Mouse (Mus musculus) heart, embryonic 16.5 days (tissue): ENCODE measurements around the gene Iqcg. TPM values are rescaled to one million over a fixed set of nuclear protein-coding genes. Genes with fewer than 3 reads are reported as not detected.

Experiments
- ATAC-seq: fragments of 200-750 bp; cut with Nextera tagmentation; replicated peaks from 2 replicates; pipeline ENCODE4 v1.8.0; 2017; ENCODE audit warnings: moderate number of reproducible peaks; ENCODE audit not compliant: insufficient read depth, low FRiP score; ENCODE audit errors: extremely low read depth
- H3K27ac ChIP-seq: fragments of 300-500 bp; sonication (generic); 2 replicates; pipeline ENCODE4 v1.5.1; 2014; ENCODE audit warnings: mild to moderate bottlenecking, low read length, control low read depth, moderate library complexity
- H3K27me3 ChIP-seq: fragments of 300-500 bp; sonication (generic); 2 replicates; pipeline ENCODE4 v1.6.1; 2014; ENCODE audit warnings: low read length, mixed read lengths; ENCODE audit not compliant: control insufficient read depth, insufficient read depth
- H3K36me3 ChIP-seq: fragments of 300-500 bp; sonication (generic); 2 replicates; pipeline ENCODE4 v1.6.1; 2014; ENCODE audit not compliant: control insufficient read depth, insufficient read depth
- H3K4me1 ChIP-seq: fragments of 300-500 bp; sonication (generic); 2 replicates; pipeline ENCODE4 v1.6.1; 2014; ENCODE audit warnings: low read length, mixed read lengths; ENCODE audit not compliant: control insufficient read depth, insufficient read depth
- H3K4me2 ChIP-seq: fragments of 300-500 bp; sonication (generic); 2 replicates; pipeline ENCODE4 v1.6.1; 2014; ENCODE audit warnings: low read depth, mild to moderate bottlenecking, control low read depth, low read length
- H3K4me3 ChIP-seq: fragments of 300-500 bp; sonication (generic); 2 replicates; pipeline ENCODE4 v1.5.1; 2014; ENCODE audit warnings: mild to moderate bottlenecking, control low read depth, low read length
- H3K9ac ChIP-seq: fragments of 300-500 bp; sonication (generic); 2 replicates; pipeline ENCODE4 v1.6.1; 2014; ENCODE audit warnings: low read length, control low read depth
- H3K9me3 ChIP-seq: fragments of 300-500 bp; sonication (generic); replicated peaks from 2 replicates; pipeline ENCODE4 v1.6.1; 2016; ENCODE audit warnings: low read length; ENCODE audit not compliant: control insufficient read depth
- WGBS: fragments of 180-500 bp; shearing (Covaris S2); extraction: QIAGEN DNeasy Blood & Tissue Kit; methylation state at CpG from one replicate; pipeline ENCODE4 v1.1.7; 2014; 5-methylcytosine and 5-hydroxymethylcytosine counted together
- polyA plus RNA-seq: library from polyadenylated mRNA; unstranded; fragments of >200 nt; fragmentation: Nextera tagmentation; extraction: Ambion mirVana; gene quantifications from 2 replicates; pipeline ENCODE4 v1.2.1, GENCODE M21; 2015

The Iqcg gene
- polyA plus RNA-seq, 1 experiment from 2014 or later: 2.9 TPM

DNA sequence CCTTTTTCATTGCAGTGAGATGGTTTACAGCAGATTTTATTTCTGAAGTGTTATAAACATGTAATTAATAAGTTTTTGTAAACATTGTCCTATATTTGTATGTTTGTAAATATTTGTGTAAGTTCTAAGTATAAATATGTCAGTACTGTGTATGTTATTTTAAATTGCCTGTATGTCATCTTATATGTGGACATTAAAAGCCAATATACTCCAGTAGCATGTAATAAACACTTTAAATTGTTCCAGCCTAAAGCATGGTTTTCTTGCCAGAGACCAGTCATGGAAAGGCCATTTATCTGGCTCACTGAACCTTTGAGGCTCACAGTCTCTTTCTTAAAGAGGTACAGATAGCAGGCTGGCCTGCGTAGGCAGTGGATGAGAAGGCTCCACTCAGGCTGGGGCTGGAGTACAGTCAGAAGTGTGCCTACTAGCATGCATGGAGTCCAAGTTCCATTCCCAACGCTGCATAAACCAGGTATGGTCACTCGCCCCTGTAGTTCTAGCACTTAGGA lies 40.6 kb downstream of the Iqcg start:
- no peak overlapping the region for H3K4me2 ChIP-seq
- H3K27ac ChIP-seq: no peak overlapping the region
- H3K9me3 ChIP-seq: no peaks in the 10 kb centered on the region
- H3K9ac ChIP-seq: no peak overlapping the region
- WGBS: 85% methylated on average over 3 of the region's 3 CpGs
- H3K4me3 ChIP-seq: no peak overlapping the region
- H3K4me1 ChIP-seq: no peaks in the 10 kb centered on the region
- no peak for ATAC-seq
- no peaks in the 10 kb centered on the region for H3K27me3 ChIP-seq
- peaks cover 25% of the 10 kb centered on the region for H3K36me3 ChIP-seq

DNA sequence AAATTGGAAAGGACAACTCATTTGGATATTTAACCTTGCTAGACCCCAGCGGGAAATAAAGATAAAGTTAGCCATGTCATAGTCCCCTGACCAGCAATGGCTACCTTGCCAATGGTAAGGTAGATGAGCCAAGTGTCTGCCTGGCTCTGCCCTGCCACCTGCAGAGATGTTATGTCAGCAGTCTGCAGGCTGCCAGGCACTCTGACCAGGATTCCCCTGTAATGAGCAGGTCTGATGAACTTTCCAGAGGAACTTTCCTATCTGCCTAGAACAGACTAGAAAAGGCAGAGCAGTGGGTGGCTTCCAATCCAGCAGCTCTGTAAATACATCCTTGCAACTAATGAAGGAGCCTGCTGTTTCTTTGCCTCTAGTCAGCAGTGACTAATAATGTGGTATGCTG lies 41.1 kb downstream of the Iqcg start:
- H3K36me3 ChIP-seq: peaks cover 28% of the 10 kb centered on the region
- H3K9me3 ChIP-seq: no peaks in the 10 kb centered on the region
- H3K27me3 ChIP-seq: no peaks in the 10 kb centered on the region
- ATAC-seq: no peak
- no peak overlapping the region for H3K27ac ChIP-seq
- no peak overlapping the region for H3K9ac ChIP-seq
- H3K4me1 ChIP-seq: no peaks in the 10 kb centered on the region
- WGBS: 88% methylated on average over 1 of the region's 1 CpGs
- H3K4me3 ChIP-seq: no peak overlapping the region
- H3K4me2 ChIP-seq: no peak overlapping the region

DNA sequence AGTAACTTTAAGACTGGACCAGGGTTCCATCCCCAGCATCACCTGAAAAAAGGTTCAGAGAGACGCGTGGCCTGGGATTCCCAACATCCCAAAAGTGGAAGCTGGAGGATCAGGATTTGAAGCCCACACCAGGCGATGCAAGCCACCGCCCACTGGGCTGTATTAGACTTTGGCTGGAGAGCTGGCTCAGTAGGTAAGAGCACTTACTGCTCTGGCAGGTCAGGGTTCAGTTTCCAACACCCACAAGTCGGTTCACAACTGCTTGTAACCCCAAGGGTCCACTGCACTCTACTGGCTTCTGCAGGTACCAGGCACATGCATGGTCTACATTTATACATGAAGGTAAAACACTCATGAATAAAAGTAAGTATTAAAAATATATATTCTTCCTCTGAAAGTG lies 42.2 kb downstream of the Iqcg start:
- H3K4me1 ChIP-seq: no peaks in the 10 kb centered on the region
- 92% methylated on average over 5 of the region's 5 CpGs for WGBS
- peaks cover 34% of the 10 kb centered on the region for H3K36me3 ChIP-seq
- no peak overlapping the region for H3K9ac ChIP-seq
- no peak overlapping the region for H3K4me2 ChIP-seq
- ATAC-seq: no peak
- no peak overlapping the region for H3K4me3 ChIP-seq
- H3K27ac ChIP-seq: no peak overlapping the region
- no peaks in the 10 kb centered on the region for H3K27me3 ChIP-seq
- H3K9me3 ChIP-seq: no peaks in the 10 kb centered on the region

DNA sequence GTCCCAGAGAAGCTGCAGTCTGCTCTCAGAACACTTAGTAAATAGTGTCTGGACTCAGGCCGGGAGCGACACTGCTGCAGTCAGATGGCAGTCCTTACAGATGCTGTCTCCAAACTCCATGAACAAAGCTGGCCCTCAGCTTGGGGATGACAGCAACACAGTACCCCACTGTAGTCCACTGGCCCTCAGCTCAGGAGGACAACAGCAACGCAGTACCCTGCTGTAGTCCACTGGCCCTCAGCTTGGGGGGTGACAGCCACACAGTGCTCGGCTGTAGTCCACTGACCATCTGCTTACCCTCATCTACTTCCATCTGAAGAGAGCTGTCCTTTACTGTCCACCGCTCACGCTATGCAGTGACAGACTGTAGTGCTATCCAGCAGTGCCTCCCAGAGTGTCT lies 45.9 kb downstream of the Iqcg start:
- Histone ChIP-seq H3K4me2 (no peak overlapping the region), H3K9me3 (no peaks in the 10 kb centered on the region), H3K4me3 (no peak overlapping the region), H3K27me3 (no peaks in the 10 kb centered on the region), H3K4me1 (peaks cover 3% of the 10 kb centered on the region; the same call in 1 of the 2 replicates), H3K27ac (no peak overlapping the region), H3K36me3 (peaks cover 49% of the 10 kb centered on the region), H3K9ac (no peak overlapping the region)
- no peak for ATAC-seq
- WGBS: 86% methylated on average over 6 of the region's 6 CpGs

DNA sequence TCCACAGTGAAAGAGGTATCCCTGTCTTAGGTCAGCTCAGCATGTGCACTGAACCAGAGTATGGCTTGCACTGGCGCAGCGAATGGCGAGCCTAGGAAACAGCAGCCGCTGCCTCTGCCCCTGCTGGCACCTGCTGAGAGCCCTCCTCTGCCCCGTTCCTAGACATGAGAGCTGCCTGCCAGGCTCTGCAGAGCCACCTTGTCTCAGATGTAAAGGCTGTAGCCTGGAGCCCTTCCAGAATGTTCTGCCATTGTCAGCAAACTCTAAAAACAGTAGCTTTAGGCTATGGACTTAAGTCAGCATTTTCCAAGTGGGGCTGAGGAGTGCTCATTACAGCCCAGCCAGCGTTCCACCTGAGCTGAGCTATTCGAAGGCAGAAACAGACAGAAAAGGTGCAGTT lies 48.6 kb downstream of the Iqcg start:
- H3K27me3 ChIP-seq: no peaks in the 10 kb centered on the region
- no peak overlapping the region for H3K4me3 ChIP-seq
- H3K9me3 ChIP-seq: no peaks in the 10 kb centered on the region
- H3K36me3 ChIP-seq: peaks cover 29% of the 10 kb centered on the region
- 81% methylated on average over 7 of the region's 7 CpGs for WGBS
- peaks cover 7% of the 10 kb centered on the region for H3K4me1 ChIP-seq
- ATAC-seq: no peak
- H3K27ac ChIP-seq: no peak overlapping the region
- no peak overlapping the region for H3K9ac ChIP-seq
- H3K4me2 ChIP-seq: no peak overlapping the region

DNA sequence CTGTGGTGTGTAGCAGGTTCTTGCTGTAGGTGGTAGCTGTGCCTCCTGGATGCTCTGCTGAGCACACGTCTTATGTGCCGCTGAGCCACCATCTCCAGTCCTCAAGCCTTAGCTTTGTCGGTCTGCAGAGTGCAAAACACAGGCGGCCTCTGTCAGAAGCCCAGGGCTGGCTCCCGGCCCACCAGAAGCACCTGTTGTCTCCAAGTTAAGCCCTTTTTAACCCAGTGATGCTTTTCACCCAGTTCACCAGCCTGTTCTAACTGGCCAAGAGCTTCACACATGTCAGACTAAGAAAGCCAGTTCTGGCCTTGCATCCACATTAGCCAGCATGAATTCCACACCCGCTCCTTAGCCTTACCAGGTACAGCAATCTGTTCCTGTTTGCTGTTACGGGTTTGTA lies 49.1 kb downstream of the Iqcg start:
- Histone ChIP-seq H3K4me2 (no peak overlapping the region), H3K36me3 (peaks cover 26% of the 10 kb centered on the region), H3K4me1 (peaks cover 7% of the 10 kb centered on the region), H3K9ac (no peak overlapping the region), H3K27me3 (no peaks in the 10 kb centered on the region), H3K27ac (no peak overlapping the region), H3K4me3 (no peak overlapping the region), H3K9me3 (no peaks in the 10 kb centered on the region)
- no peak for ATAC-seq
- 86% methylated on average over 7 of the region's 7 CpGs for WGBS

DNA sequence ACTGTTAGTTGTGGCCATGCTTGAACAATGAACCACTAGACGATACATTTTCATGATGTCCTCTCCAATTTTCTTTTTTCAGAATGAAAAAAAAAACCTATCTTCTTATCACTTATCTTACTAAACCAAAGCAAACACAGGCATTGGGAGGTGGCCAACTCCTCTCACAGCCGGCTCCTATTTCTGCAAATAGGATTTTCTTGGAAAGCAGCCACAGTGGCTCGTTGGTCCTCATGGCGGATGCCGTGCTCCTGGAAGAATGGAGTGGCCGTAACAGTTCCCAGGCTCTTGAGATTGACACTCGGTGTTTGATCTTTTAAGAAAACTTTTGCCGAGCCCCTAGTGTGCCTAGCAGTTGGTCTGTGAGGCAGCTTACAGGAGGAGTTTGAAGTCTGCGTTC lies 50.8 kb downstream of the Iqcg start:
- Histone ChIP-seq H3K9ac (no peak overlapping the region), H3K36me3 (peaks cover 43% of the 10 kb centered on the region), H3K4me2 (peak overlapping the region; percentile 41), H3K27me3 (no peaks in the 10 kb centered on the region), H3K9me3 (peaks cover under 1% of the 10 kb centered on the region), H3K4me3 (no peak overlapping the region), H3K27ac (peak overlapping the region; percentile 51; the same call in 1 of the 2 replicates), H3K4me1 (peaks cover 7% of the 10 kb centered on the region)
- 12% methylated on average over 9 of the region's 9 CpGs for WGBS
- ATAC-seq: peak; percentile 37; the same call in 1 of the 2 replicates

DNA sequence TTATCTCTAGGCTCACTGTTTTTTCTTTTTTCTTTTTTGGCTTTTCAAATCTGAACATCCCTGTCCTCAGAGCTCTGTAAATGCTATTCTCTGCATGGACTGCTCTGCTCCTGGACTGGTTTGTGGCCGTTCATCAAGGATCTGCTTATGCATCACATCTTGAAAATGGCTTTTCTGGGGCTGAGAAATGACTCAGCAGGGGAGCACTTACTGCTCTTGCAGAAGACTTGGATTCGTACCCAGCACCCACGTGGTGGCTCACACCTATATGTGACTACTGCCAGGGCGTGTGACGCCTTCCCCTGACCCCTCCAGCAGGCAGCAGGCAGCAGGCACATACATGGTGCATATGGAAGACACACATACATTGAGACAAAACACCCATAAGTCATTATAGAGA lies 63.9 kb downstream of the Iqcg start:
- H3K9ac ChIP-seq: no peak overlapping the region
- no peak for ATAC-seq
- H3K9me3 ChIP-seq: no peaks in the 10 kb centered on the region
- no peaks in the 10 kb centered on the region for H3K27me3 ChIP-seq
- WGBS: 89% methylated on average over 5 of the region's 5 CpGs
- H3K4me3 ChIP-seq: no peak overlapping the region
- H3K27ac ChIP-seq: no peak overlapping the region
- no peaks in the 10 kb centered on the region for H3K4me1 ChIP-seq
- H3K4me2 ChIP-seq: no peak overlapping the region
- peaks cover 33% of the 10 kb centered on the region for H3K36me3 ChIP-seq

DNA sequence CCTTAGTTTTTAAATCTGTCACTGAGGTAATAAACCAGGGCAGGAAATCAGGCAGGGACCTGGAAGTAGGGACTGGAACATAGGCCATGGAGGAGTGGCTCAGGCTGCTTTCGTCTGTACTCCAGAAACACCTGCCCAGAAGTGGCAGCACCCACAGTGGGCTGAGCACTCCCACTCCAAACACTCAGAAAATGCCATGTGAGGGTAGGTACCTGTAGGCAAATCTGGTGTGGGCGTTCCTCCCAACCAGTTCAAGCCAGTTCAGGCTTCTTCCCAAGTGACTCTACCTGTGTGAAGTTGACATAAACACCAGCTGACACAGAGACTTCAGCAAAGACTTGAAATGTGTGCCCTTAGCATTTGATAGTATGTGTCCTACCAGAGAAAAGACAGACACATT lies 71.4 kb downstream of the Iqcg start:
- no peak overlapping the region for H3K27ac ChIP-seq
- no peak overlapping the region for H3K4me3 ChIP-seq
- WGBS: 91% methylated on average over 2 of the region's 2 CpGs

More for the DNA sequence above, 71.4 kb downstream of the Iqcg start:
- H3K9me3 ChIP-seq: no peaks in the 10 kb centered on the region
- ATAC-seq: no peak
- no peaks in the 10 kb centered on the region for H3K27me3 ChIP-seq
- peaks cover 23% of the 10 kb centered on the region for H3K36me3 ChIP-seq
- no peak overlapping the region for H3K9ac ChIP-seq
- H3K4me2 ChIP-seq: no peak overlapping the region
- H3K4me1 ChIP-seq: no peaks in the 10 kb centered on the region
